Mouse (Mus musculus): ENCODE measurements around the gene Ptprg. TPM values are rescaled to one million over a fixed set of nuclear protein-coding genes. Genes with fewer than 3 reads are reported as not detected.

The Ptprg gene
- polyA plus RNA-seq, 1 experiment from 2014 or later, result 15.2 TPM

- no peak overlapping the region for H3K9ac ChIP-seq (ENCODE audit: low read depth, low read length)
- no peak overlapping the region for H3K27ac ChIP-seq (ENCODE audit: low read depth, low read length)
- ATAC-seq (replicated peaks; ENCODE audit: insufficient number of reproducible peaks, low FRiP score, low TSS enrichment), result no peak
- 60% methylated on average over 5 of the region's 5 CpGs for WGBS (ENCODE audit: insufficient replicate concordance)
- H3K27me3 ChIP-seq (ENCODE audit: control insufficient read depth, insufficient read depth, low read length), result no peaks in the 10 kb centered on the region
- peaks cover 13% of the 10 kb centered on the region; the same call in 1 of the 2 replicates for H3K4me1 ChIP-seq (ENCODE audit: control insufficient read depth, insufficient read depth, low read length)
- H3K36me3 ChIP-seq (ENCODE audit: control insufficient read depth, insufficient read depth, low read length), result no peaks in the 10 kb centered on the region
- no peak overlapping the region for H3K4me3 ChIP-seq (ENCODE audit: low read depth, low read length)
- no peak overlapping the region for H3K4me2 ChIP-seq
- no peaks in the 10 kb centered on the region for H3K9me3 ChIP-seq (replicated peaks; ENCODE audit: control insufficient read depth, low read length)
Observed at GRCm38 (mm10) chr14:12113326-12113725, 560.0 kb downstream of the Ptprg start.

- 73% methylated on average over 6 of the region's 6 CpGs for whole genome bisulfite sequencing (ENCODE audit: insufficient replicate concordance)
- H3K36me3 ChIP-seq (ENCODE audit: control insufficient read depth, insufficient read depth, low read length), result no peaks in the 10 kb centered on the region
- H3K27me3 ChIP-seq (ENCODE audit: control insufficient read depth, insufficient read depth, low read length), result no peaks in the 10 kb centered on the region
- H3K9me3 ChIP-seq (replicated peaks; ENCODE audit: control insufficient read depth, low read length), result no peaks in the 10 kb centered on the region
- no peak overlapping the region for H3K4me3 ChIP-seq (ENCODE audit: low read depth, low read length)
- peaks cover 13% of the 10 kb centered on the region; the same call in 1 of the 2 replicates for H3K4me1 ChIP-seq (ENCODE audit: control insufficient read depth, insufficient read depth, low read length)
- no peak overlapping the region for H3K27ac ChIP-seq (ENCODE audit: low read depth, low read length)
- H3K9ac ChIP-seq (ENCODE audit: low read depth, low read length), result no peak overlapping the region
- no peak for ATAC-seq (replicated peaks; ENCODE audit: insufficient number of reproducible peaks, low FRiP score, low TSS enrichment)
- H3K4me2 ChIP-seq, result no peak overlapping the region
Observed at GRCm38 (mm10) chr14:12114016-12114415, 560.7 kb downstream of the Ptprg start.

- Histone ChIP-seq H3K4me3 (ENCODE audit: low read depth, low read length) (no peak overlapping the region), H3K4me2 (no peak overlapping the region), H3K27ac (ENCODE audit: low read depth, low read length) (no peak overlapping the region), H3K27me3 (ENCODE audit: control insufficient read depth, insufficient read depth, low read length) (no peaks in the 10 kb centered on the region), H3K9me3 (replicated peaks; ENCODE audit: control insufficient read depth, low read length) (no peaks in the 10 kb centered on the region), H3K4me1 (ENCODE audit: control insufficient read depth, insufficient read depth, low read length) (no peaks in the 10 kb centered on the region), H3K36me3 (ENCODE audit: control insufficient read depth, insufficient read depth, low read length) (no peaks in the 10 kb centered on the region), H3K9ac (ENCODE audit: low read depth, low read length) (no peak overlapping the region)
- 77% methylated on average over 8 of the region's 8 CpGs for WGBS (ENCODE audit: insufficient replicate concordance)
- ATAC-seq (replicated peaks; ENCODE audit: insufficient number of reproducible peaks, low FRiP score, low TSS enrichment), result no peak
Observed at GRCm38 (mm10) chr14:12119260-12119659, 565.9 kb downstream of the Ptprg start.

- WGBS (ENCODE audit: insufficient replicate concordance), result 89% methylated on average over 7 of the region's 7 CpGs
- no peak overlapping the region for H3K9ac ChIP-seq (ENCODE audit: low read depth, low read length)
- no peak overlapping the region for H3K4me2 ChIP-seq
- no peak overlapping the region for H3K4me3 ChIP-seq (ENCODE audit: low read depth, low read length)
- no peak overlapping the region for H3K27ac ChIP-seq (ENCODE audit: low read depth, low read length)
- no peaks in the 10 kb centered on the region for H3K4me1 ChIP-seq (ENCODE audit: control insufficient read depth, insufficient read depth, low read length)
- no peaks in the 10 kb centered on the region for H3K36me3 ChIP-seq (ENCODE audit: control insufficient read depth, insufficient read depth, low read length)
- no peaks in the 10 kb centered on the region for H3K27me3 ChIP-seq (ENCODE audit: control insufficient read depth, insufficient read depth, low read length)
- no peak for ATAC-seq (replicated peaks; ENCODE audit: insufficient number of reproducible peaks, low FRiP score, low TSS enrichment)
- no peaks in the 10 kb centered on the region for H3K9me3 ChIP-seq (replicated peaks; ENCODE audit: control insufficient read depth, low read length)
Observed at GRCm38 (mm10) chr14:12121906-12122305, 568.6 kb downstream of the Ptprg start.

GRCm38 (mm10) chr14:12124682-12125081, 571.4 kb downstream of the Ptprg start:
- H3K27me3 ChIP-seq (ENCODE audit: control insufficient read depth, insufficient read depth, low read length), result no peaks in the 10 kb centered on the region
- no peaks in the 10 kb centered on the region for H3K36me3 ChIP-seq (ENCODE audit: control insufficient read depth, insufficient read depth, low read length)
- no peaks in the 10 kb centered on the region for H3K4me1 ChIP-seq (ENCODE audit: control insufficient read depth, insufficient read depth, low read length)
- no peak for ATAC-seq (replicated peaks; ENCODE audit: insufficient number of reproducible peaks, low FRiP score, low TSS enrichment)
- no peaks in the 10 kb centered on the region for H3K9me3 ChIP-seq (replicated peaks; ENCODE audit: control insufficient read depth, low read length)
- H3K4me3 ChIP-seq (ENCODE audit: low read depth, low read length), result no peak overlapping the region
- no peak overlapping the region for H3K4me2 ChIP-seq
- no peak overlapping the region for H3K9ac ChIP-seq (ENCODE audit: low read depth, low read length)
- WGBS (ENCODE audit: insufficient replicate concordance), result 84% methylated on average over 3 of the region's 3 CpGs
- no peak overlapping the region for H3K27ac ChIP-seq (ENCODE audit: low read depth, low read length)

- Histone ChIP-seq H3K36me3 (ENCODE audit: control insufficient read depth, insufficient read depth, low read length) (no peaks in the 10 kb centered on the region), H3K4me3 (ENCODE audit: low read depth, low read length) (no peak overlapping the region), H3K27me3 (ENCODE audit: control insufficient read depth, insufficient read depth, low read length) (no peaks in the 10 kb centered on the region), H3K9ac (ENCODE audit: low read depth, low read length) (no peak overlapping the region), H3K27ac (ENCODE audit: low read depth, low read length) (no peak overlapping the region), H3K4me1 (ENCODE audit: control insufficient read depth, insufficient read depth, low read length) (no peaks in the 10 kb centered on the region), H3K9me3 (replicated peaks; ENCODE audit: control insufficient read depth, low read length) (no peaks in the 10 kb centered on the region), H3K4me2 (no peak overlapping the region)
- no peak for ATAC-seq (replicated peaks; ENCODE audit: insufficient number of reproducible peaks, low FRiP score, low TSS enrichment)
- WGBS (ENCODE audit: insufficient replicate concordance), result 86% methylated on average over 3 of the region's 3 CpGs
Observed at GRCm38 (mm10) chr14:12127951-12128350, 574.6 kb downstream of the Ptprg start.

GRCm38 (mm10) chr14:12132046-12132615, 578.8 kb downstream of the Ptprg start:
- Histone ChIP-seq H3K36me3 (ENCODE audit: control insufficient read depth, insufficient read depth, low read length) (no peaks in the 10 kb centered on the region), H3K4me1 (ENCODE audit: control insufficient read depth, insufficient read depth, low read length) (peaks cover 6% of the 10 kb centered on the region; the same call in 1 of the 2 replicates), H3K4me2 (no peak overlapping the region), H3K9ac (ENCODE audit: low read depth, low read length) (no peak overlapping the region), H3K27ac (ENCODE audit: low read depth, low read length) (no peak overlapping the region), H3K27me3 (ENCODE audit: control insufficient read depth, insufficient read depth, low read length) (no peaks in the 10 kb centered on the region), H3K4me3 (ENCODE audit: low read depth, low read length) (no peak overlapping the region), H3K9me3 (replicated peaks; ENCODE audit: control insufficient read depth, low read length) (no peaks in the 10 kb centered on the region)
- no peak for ATAC-seq (replicated peaks; ENCODE audit: insufficient number of reproducible peaks, low FRiP score, low TSS enrichment)
- WGBS (ENCODE audit: insufficient replicate concordance), result 56% methylated on average over 7 of the region's 7 CpGs

- Histone ChIP-seq H3K9me3 (replicated peaks; ENCODE audit: control insufficient read depth, low read length) (no peaks in the 10 kb centered on the region), H3K9ac (ENCODE audit: low read depth, low read length) (no peak overlapping the region), H3K36me3 (ENCODE audit: control insufficient read depth, insufficient read depth, low read length) (no peaks in the 10 kb centered on the region), H3K27ac (ENCODE audit: low read depth, low read length) (no peak overlapping the region), H3K4me2 (no peak overlapping the region), H3K4me3 (ENCODE audit: low read depth, low read length) (no peak overlapping the region), H3K27me3 (ENCODE audit: control insufficient read depth, insufficient read depth, low read length) (no peaks in the 10 kb centered on the region), H3K4me1 (ENCODE audit: control insufficient read depth, insufficient read depth, low read length) (peaks cover 6% of the 10 kb centered on the region; the same call in 1 of the 2 replicates)
- 77% methylated on average over 3 of the region's 3 CpGs for WGBS (ENCODE audit: insufficient replicate concordance)
- ATAC-seq (replicated peaks; ENCODE audit: insufficient number of reproducible peaks, low FRiP score, low TSS enrichment), result no peak
Observed at GRCm38 (mm10) chr14:12133163-12133562, 579.8 kb downstream of the Ptprg start.

GRCm38 (mm10) chr14:12134504-12134903, 581.2 kb downstream of the Ptprg start:
- 75% methylated on average over 4 of the region's 4 CpGs for WGBS (ENCODE audit: insufficient replicate concordance)
- Histone ChIP-seq H3K4me3 (ENCODE audit: low read depth, low read length) (no peak overlapping the region), H3K36me3 (ENCODE audit: control insufficient read depth, insufficient read depth, low read length) (no peaks in the 10 kb centered on the region), H3K4me1 (ENCODE audit: control insufficient read depth, insufficient read depth, low read length) (peaks cover 6% of the 10 kb centered on the region; the same call in 1 of the 2 replicates), H3K9ac (ENCODE audit: low read depth, low read length) (no peak overlapping the region), H3K4me2 (no peak overlapping the region), H3K27ac (ENCODE audit: low read depth, low read length) (no peak overlapping the region), H3K27me3 (ENCODE audit: control insufficient read depth, insufficient read depth, low read length) (no peaks in the 10 kb centered on the region), H3K9me3 (replicated peaks; ENCODE audit: control insufficient read depth, low read length) (no peaks in the 10 kb centered on the region)
- no peak for ATAC-seq (replicated peaks; ENCODE audit: insufficient number of reproducible peaks, low FRiP score, low TSS enrichment)
